Mouse (Mus musculus): ENCODE data around the gene Nckap5l.
A peak's percentile ranks its signal among the peaks of the same experiment; 100 is the strongest.
"Not testable (repeated sequence)": the region's sequence is repeated elsewhere in the genome, so short reads cannot be mapped to it uniquely, and the experiment has no call there.

Nckap5l gene

DNA sequence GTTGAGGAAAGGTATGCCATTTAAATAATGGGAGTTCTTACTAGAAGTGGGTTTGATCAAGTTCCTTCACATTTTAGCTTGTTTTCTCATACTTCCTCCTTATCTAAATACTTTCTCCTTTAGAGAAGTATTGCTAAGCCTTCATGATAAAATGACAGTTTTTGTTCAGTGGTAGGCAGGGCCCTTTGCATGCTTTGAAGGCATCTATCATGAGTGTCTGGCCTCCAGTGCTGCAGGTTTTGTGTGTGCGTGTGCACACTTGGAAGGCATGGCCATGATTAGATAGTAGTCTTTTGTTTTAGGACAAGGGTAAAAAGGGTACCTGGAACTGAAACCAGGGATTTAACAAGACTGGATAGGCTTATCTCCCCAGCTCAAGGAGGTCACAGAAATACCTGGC lies 61.1 kb downstream of the Nckap5l start:
- DNase-seq (ENCODE audit: low spot score in 2 of 2), result no peak

DNA sequence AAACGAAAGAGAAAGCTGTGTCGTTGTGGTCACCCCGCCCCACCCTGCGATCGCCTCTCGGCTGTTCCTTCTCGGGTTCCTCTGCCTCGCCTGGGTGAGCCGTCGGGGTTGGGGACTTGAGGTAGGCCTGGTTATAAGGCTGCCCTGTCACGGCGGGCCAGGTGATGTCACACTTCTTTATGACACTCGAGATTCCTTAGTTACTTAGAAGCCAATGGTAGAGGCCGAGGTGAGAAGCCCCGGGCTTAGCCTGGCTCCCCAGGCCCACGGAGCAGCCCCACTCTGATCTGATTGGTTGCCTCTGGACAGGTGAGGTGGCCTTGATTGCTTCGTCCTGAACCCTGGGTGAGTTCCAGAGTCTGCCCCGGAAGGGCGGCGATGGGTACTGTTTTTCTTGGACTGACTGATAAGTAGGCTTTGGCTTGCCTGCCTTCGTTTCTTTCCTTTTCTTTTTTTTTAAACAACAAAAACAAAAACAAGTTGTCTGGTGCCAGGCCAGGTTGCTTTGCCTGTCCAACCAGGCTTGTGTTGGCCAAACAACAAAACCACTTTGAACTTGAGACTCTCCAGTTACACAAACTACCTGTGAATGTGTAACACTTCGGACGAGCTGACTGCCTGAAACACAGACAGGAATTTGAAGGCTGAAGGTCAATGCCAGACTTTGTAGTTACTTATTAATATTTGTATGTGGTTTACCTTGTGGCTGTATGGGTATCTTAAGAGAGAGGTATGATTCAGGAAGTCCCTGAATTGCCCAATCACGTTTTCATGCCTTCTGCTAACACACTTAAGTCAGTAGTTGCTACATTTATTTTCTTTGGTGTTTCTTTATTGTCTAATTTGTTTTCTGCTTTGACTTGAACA lies 63.9 kb downstream of the Nckap5l start:
- peak in 1 of 2 experiments; percentile 41 for DNase-seq (ENCODE audit: low spot score in 2 of 2)

DNA sequence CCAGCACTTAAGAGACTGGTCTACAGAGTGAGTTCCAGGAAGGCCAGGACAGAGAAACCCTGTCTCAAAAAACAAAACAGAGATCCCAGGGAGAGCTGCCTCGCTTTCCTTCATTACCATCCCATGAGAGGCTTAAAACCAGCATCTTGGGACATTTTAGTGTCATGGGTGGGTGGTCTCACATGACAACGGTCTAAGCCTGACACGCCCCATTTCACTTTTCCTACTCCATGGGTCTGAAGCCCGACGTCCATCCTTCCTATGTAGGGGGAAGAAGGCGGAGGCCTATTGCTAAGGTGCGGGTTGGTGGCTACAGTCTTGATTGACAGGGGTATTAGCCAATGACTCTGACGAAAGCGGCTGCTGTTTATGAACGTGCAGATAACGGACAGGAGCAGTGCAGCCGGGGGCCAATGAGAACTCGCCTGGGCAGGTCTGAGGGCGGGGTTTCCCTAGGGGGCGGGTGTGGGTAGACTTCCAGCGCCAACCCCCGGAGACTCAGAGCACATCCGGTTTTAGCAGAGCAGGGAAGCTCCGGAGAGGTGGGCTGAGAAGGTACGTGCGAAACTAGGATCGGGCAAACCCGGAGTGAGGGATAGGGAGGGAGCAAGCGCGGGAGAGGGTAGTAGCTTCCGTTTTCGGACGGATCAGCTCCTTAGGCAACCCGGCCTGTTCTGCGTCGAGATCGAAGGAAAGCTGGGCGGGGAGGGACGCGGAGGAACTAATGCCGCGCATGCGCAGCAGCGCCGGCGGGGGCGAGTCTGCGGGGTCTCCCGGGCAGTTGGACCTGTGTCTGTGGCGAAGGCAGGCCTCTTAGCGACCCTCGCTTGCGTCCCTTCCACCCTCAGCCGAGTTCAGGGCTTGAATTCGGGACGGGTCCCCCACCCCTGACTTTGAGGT lies 64.8 kb downstream of the Nckap5l start, which contains the start of gene Tmbim6:
TSS of gene Tmbim6 (plus strand) at position 397 of the 900 bp plus-strand sequence.
- DNase-seq (ENCODE audit: low spot score in 2 of 2), result peak; percentile 99 to 100

DNA sequence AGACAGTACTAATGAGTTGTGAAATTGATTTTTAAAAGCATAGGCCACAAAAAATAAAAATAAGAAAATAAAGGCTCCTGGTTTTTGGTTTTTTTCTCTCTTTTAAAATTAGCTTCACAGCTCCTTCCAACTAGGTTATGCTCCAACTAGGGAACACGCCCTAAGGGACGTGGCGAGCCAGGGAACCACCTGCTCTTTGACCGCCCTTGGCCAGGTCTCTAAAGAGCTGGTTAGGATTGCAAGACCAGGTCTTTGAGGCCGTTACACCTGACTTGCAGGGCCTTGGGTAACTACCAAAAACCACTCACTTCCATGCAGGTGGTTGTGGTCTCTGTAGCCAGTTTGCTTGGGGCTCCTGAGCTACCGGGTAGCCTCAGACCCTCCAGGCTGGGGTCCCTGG lies 65.6 kb downstream of the Nckap5l start:
- DNase-seq (ENCODE audit: low spot score in 2 of 2), result no peak

DNA sequence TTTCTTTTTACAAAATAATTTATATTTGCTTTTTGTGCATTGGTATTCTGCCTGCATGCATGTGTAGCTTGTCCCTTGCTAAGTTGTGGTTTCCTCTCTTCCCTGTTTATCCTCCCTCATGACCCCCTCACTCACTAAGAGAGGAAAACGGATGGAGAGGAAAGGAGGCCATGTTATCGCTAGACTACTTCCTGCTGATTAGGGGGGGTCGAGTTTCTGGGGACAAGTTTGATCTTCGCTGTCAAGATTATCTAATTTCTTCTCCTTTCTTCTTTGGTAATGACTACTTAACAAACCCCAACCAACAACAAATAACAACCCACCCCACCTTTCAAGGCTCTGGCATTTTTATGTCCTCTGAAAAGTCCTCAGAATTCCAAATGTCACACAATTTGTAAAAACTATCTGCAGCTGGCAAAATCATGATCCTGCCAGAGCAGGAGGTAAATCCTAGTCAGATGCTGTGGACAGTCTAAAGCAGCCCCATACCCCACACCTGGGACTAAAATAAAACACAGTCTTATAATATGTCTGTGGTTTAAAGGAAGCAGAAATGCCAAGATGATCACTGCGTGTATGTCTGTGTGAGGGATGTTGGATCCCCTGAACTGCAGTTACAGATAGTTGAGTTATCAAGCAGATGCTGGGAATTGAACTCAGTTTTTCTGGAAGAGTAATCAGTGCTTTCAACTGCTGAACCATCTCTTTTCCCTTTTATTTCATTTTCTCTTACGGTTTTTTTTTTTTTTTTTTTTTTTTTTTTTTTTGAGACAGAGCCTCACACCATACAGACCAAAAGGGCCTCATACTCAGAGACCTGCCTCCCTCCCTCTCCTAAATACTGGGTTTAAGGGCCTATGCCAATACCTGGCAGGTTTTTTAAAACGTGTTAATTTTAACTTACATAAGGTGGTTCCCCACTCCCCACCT lies 66.8 kb downstream of the Nckap5l start:
- DNase-seq (ENCODE audit: low spot score in 2 of 2), result no peak

DNA sequence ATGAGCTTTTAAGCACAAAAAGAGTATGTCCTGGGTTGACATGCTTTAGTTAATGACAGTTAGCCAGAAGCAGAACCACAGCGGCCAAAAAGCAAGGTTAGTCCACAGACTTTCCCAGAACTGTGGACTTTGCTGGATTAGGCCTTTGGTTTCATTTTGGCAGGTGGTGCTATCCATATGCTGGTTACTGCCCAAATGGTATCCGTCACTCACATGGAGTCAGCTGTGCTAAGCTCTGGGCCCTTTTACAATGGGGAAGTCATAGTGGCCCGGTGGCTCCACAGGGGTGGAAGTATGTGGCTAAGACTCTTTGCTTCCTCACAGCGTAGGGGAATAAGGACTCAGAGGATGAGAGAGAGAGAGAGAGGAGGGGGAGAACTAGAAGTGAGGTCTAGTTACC lies 69.6 kb downstream of the Nckap5l start:
- no peak for DNase-seq (ENCODE audit: low spot score in 2 of 2)

DNA sequence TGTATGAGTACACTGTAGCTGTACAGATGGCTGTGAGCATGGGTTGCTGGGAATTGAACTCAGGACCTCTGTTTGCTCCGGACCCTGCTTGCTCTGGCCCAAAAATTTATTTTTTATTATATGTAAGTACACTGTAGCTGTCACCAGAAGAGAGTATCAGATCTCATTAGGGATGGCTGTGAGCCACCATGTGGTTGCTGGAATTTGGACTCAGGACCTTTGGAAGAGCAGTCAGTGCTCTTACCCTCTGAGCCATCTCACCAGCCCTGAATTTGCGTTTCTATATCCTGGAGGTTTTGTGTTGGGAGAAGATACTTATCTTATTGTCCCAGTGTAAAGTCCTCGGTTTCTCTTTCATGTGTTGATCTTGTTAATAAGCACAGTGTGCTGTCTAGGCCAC lies 70.8 kb downstream of the Nckap5l start:
- no peak for DNase-seq (ENCODE audit: low spot score in 2 of 2)

DNA sequence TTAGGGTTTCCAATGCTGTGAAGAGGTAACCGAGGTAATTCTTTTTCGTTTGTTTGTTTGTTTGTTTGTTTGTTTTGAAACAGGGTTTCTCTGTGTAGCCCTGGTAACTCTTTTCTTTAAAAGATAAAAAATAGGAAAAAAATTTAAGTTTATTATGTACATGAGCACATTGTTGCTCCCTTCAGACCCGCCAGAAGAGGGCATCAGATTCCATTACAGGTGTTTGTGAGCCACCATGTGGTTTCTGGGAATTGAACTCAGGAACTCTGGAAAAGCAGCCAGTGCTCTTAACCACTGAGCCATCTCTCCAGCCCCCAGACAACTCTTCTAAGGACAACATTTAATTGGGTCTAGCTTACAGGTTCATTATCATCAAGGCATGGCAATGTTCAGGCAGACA lies 71.4 kb downstream of the Nckap5l start:
- DNase-seq (ENCODE audit: low spot score in 2 of 2), result not testable (repeated sequence)

DNA sequence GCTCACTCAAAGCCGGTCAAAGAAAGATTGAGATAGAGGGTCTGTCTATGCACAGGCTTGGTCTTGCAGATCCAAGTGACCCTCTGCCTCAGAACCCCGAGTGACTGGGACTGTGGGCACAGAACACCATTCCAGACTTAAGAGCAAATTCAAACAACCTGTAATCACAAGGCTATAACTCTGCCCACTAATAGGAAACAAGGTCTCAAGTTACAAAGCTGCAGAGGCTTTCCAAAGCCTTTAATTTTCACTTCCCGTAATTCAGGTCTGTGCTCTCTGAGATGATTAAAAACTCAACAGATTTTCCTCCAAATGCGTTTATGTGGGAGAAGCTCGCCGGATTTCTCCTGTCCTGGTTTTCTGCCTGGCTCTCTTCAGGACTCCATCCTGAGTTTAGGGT lies 73.5 kb downstream of the Nckap5l start:
- DNase-seq (ENCODE audit: low spot score in 2 of 2), result no peak

DNA sequence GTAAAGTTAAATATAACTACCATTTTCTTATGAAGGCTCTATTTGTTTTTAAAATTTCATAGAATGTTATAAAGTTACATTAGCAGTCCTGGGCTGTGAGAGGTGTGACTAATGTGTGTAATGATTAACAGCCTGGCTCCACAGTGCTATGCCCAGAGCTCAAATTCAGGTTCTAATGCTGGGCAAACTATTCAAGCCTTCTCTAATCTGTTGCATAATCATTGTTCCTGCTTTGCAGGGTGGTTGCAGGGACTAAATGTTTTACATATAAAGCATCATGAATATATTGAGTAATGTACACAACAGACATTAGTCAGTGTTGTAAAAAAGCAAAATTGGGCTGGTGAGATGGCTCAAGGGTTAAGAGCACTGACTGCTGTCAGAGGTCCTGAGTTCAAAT lies 74.7 kb downstream of the Nckap5l start:
- DNase-seq (ENCODE audit: low spot score in 2 of 2), result no peak

DNA sequence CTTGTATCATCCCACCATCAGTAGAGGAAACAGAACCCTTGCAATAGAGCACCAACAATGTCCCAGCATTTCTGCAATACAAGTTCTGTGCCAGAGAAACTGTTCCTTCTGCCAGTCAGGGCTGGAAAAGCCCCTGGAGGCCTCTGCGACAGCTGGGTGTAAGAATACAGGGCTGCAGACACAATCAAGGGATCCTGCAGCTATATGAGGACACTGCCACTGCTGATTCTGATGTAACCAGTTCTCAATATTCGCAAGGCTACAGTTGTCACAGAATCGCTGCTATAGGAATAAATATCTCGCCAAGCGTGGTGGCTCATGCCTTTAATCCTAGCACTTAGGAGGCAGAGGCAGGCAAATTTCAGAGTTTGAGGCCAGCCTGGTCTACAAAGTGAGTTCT lies 81.3 kb downstream of the Nckap5l start:
- DNase-seq (ENCODE audit: low spot score in 2 of 2), result no peak

DNA sequence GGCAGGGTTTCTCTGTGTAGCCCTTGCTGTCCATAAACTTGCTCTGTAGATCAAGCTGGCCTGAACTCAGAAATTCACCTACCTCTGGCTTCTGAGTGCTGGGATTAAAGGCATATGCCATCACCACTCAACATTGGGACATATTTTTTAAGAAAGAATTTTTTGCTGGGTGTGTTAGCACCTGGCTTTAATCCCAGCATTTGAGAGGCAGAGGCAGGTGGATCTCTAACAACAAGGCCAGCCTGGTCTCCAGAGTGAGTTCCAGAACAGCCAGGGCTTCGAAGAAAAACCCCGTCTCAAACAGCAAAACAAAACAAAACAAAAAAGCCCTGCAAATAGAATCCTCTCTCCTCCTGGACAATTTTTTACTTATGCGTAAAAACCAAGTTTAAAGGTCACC lies 82.0 kb downstream of the Nckap5l start:
- DNase-seq (ENCODE audit: low spot score in 2 of 2), result no peak

DNA sequence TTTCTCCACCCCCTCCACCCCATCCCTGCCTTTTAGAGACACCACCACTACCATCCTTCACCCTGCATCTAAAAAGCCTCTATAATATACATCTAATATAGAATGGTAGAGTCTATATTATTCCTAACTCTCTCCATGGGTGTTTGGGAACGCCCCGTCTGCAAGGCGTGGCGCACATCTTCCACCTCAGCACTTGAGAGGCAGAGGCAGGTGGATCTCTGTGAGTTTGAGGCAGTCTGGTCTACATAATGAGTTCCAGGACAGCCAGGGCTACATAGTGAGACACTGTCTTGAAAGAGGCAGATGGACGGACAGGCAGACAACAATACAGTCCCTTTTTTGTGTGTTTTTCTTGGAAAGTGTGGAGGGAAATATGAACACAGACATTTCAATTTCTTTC lies 82.5 kb downstream of the Nckap5l start:
- DNase-seq (ENCODE audit: low spot score in 2 of 2), result no peak

DNA sequence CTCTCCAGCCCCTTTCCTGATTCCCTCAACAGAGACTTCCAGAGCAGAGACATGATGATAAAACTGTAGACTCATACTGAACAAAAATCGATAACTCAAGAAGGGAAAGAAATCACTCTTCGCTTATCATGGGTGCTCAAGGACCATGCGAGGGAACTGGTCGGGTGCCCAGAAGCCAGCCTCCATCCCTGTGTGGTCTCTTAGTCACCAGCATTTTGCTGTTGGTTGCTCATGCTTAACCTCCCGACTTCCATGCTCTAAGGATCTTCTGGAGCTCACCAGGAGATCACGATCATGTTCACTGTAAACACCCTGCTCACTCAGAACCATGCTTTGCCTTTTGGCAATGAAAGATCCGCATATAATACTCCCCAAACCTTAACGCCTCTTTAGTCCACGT lies 84.8 kb downstream of the Nckap5l start:
- DNase-seq (ENCODE audit: low spot score in 2 of 2), result no peak

Measured in frontal cortex, postnatal 10 days (tissue).